Mouse (Mus musculus) frontal cortex, adult (tissue): ENCODE results near the gene Cntd1.
"Not testable (repeated sequence)": the region's sequence is repeated elsewhere in the genome, so short reads cannot be mapped to it uniquely, and the experiment has no call there.

Source experiments
- ATAC-seq: cut with Nextera tagmentation; 2 replicates; pipeline ENCODE4 v1.9.2; 2017; ENCODE audit warnings: mild to moderate bottlenecking, moderate library complexity, mixed read lengths; ENCODE audit not compliant: low TSS enrichment

Cntd1 gene

GRCm38 (mm10) chr11:101283805-101284204 is 5.0 kb downstream of the Cntd1 start:
- ATAC-seq: no peak

GRCm38 (mm10) chr11:101287306-101287705 is 8.5 kb downstream of the Cntd1 start:
- ATAC-seq: no peak

- ATAC-seq: no peak
Observed at GRCm38 (mm10) chr11:101291231-101291630, 12.4 kb downstream of the Cntd1 start.

- no peak for ATAC-seq
Observed at GRCm38 (mm10) chr11:101295191-101295590, 16.4 kb downstream of the Cntd1 start.

GRCm38 (mm10) chr11:101300881-101301280 is 22.1 kb downstream of the Cntd1 start:
- ATAC-seq: no peak

- ATAC-seq: no peak
Observed at GRCm38 (mm10) chr11:101301299-101302003, 22.6 kb downstream of the Cntd1 start.

- ATAC-seq: peak; percentile 99
Observed at GRCm38 (mm10) chr11:101302004-101302798, 23.4 kb downstream of the Cntd1 start, which contains the start of gene Becn1. Gene Becn1 (minus strand): TSS chr11:101302286.

- no peak for ATAC-seq
Observed at GRCm38 (mm10) chr11:101307744-101308143, 28.9 kb downstream of the Cntd1 start.

- no peak for ATAC-seq
Observed at GRCm38 (mm10) chr11:101311083-101311482, 32.3 kb downstream of the Cntd1 start.

- ATAC-seq: no peak
Observed at GRCm38 (mm10) chr11:101312150-101312549, 33.3 kb downstream of the Cntd1 start.

GRCm38 (mm10) chr11:101314567-101314966 is 35.8 kb downstream of the Cntd1 start:
- ATAC-seq: no peak

GRCm38 (mm10) chr11:101315082-101315650 is 36.4 kb downstream of the Cntd1 start:
- no peak for ATAC-seq

- ATAC-seq: peak; percentile 95
Observed at GRCm38 (mm10) chr11:101315665-101316500, 37.1 kb downstream of the Cntd1 start, which contains the start of gene Psme3. Gene Psme3 (plus strand): TSS chr11:101316213.

- ATAC-seq: peak; percentile 30; the same call in 1 of the 2 replicates
Observed at GRCm38 (mm10) chr11:101316501-101316917, 37.7 kb downstream of the Cntd1 start.

- ATAC-seq: peak; percentile 74; the same call in 1 of the 2 replicates
Observed at GRCm38 (mm10) chr11:101323609-101324008, 44.8 kb downstream of the Cntd1 start.

- ATAC-seq: no peak
Observed at GRCm38 (mm10) chr11:101324763-101325162, 46.0 kb downstream of the Cntd1 start, which contains the start of gene Aoc2. Gene Aoc2 (plus strand): TSS chr11:101325063.

- not testable (repeated sequence) for ATAC-seq
Observed at GRCm38 (mm10) chr11:101325201-101325600, 46.4 kb downstream of the Cntd1 start.

- no peak for ATAC-seq
Observed at GRCm38 (mm10) chr11:101326147-101326546, 47.3 kb downstream of the Cntd1 start.

- ATAC-seq: no peak
Observed at GRCm38 (mm10) chr11:101327311-101327710, 48.5 kb downstream of the Cntd1 start.

GRCm38 (mm10) chr11:101328941-101329635 is 50.3 kb downstream of the Cntd1 start:
- no peak for ATAC-seq
